Mouse (Mus musculus) neural tube, embryonic 11.5 days (tissue): ENCODE measurements around the gene Itgav. TPM values are rescaled to one million over a fixed set of nuclear protein-coding genes. Genes with fewer than 3 reads are reported as not detected.

ENCODE experiments used
- ATAC-seq: fragments of 200-750 bp; cut with Nextera tagmentation; 2 replicates; pipeline ENCODE4 v1.8.0; 2017; ENCODE audit warnings: moderate number of reproducible peaks, mild to moderate bottlenecking, moderate TSS enrichment, moderate library complexity; ENCODE audit not compliant: insufficient read depth, low FRiP score, low TSS enrichment
- DNase-seq: peaks from one replicate; pipeline ENCODE4 v3.0.0-alpha.2; 2015; ENCODE audit warnings: low spot score
- H3K27ac ChIP-seq: fragments of 300-500 bp; sonication (generic); 2 replicates; pipeline ENCODE4 v1.5.1; 2014; ENCODE audit warnings: low read depth, mild to moderate bottlenecking, low read length
- H3K27me3 ChIP-seq: fragments of 300-500 bp; sonication (generic); 2 replicates; pipeline ENCODE4 v1.6.1; 2014; ENCODE audit warnings: mild to moderate bottlenecking, low read length, mixed read lengths; ENCODE audit not compliant: control insufficient read depth, insufficient read depth
- H3K36me3 ChIP-seq: fragments of 300-500 bp; sonication (generic); 2 replicates; pipeline ENCODE4 v1.6.1; 2014; ENCODE audit warnings: mild to moderate bottlenecking, low read length, moderate library complexity, mixed read lengths; ENCODE audit not compliant: control insufficient read depth, insufficient read depth
- H3K4me1 ChIP-seq: fragments of 300-500 bp; sonication (generic); 2 replicates; pipeline ENCODE4 v1.6.1; 2014; ENCODE audit warnings: low read length, mixed read lengths; ENCODE audit not compliant: control insufficient read depth, insufficient read depth
- H3K4me2 ChIP-seq: fragments of 300-500 bp; sonication (generic); 2 replicates; pipeline ENCODE4 v1.6.1; 2014; ENCODE audit warnings: low read depth, mild to moderate bottlenecking, moderate library complexity
- H3K4me3 ChIP-seq: fragments of 300-500 bp; sonication (generic); 2 replicates; pipeline ENCODE4 v1.5.1; 2014; ENCODE audit warnings: low read depth, low read length
- H3K9ac ChIP-seq: fragments of 300-500 bp; sonication (generic); 2 replicates; pipeline ENCODE4 v1.6.1; 2014; ENCODE audit warnings: mild to moderate bottlenecking, low read length
- H3K9me3 ChIP-seq: fragments of 300-500 bp; sonication (generic); 2 replicates; pipeline ENCODE4 v1.6.1; 2016; ENCODE audit warnings: low read length; ENCODE audit not compliant: control insufficient read depth
- WGBS: fragments of 180-500 bp; shearing (Covaris S2); extraction: QIAGEN DNeasy Blood & Tissue Kit; methylation state at CpG from one replicate; pipeline ENCODE4 v1.1.7; 2014; 5-methylcytosine and 5-hydroxymethylcytosine counted together
- polyA plus RNA-seq: library from polyadenylated mRNA; unstranded; fragments of >200 nt; fragmentation: Nextera tagmentation; extraction: Ambion mirVana; gene quantifications from 2 replicates; pipeline ENCODE4 v1.2.1, GENCODE M21; 2014

Itgav gene
- 46.7 and 55.8 TPM in 2 replicates for polyA plus RNA-seq

DNA sequence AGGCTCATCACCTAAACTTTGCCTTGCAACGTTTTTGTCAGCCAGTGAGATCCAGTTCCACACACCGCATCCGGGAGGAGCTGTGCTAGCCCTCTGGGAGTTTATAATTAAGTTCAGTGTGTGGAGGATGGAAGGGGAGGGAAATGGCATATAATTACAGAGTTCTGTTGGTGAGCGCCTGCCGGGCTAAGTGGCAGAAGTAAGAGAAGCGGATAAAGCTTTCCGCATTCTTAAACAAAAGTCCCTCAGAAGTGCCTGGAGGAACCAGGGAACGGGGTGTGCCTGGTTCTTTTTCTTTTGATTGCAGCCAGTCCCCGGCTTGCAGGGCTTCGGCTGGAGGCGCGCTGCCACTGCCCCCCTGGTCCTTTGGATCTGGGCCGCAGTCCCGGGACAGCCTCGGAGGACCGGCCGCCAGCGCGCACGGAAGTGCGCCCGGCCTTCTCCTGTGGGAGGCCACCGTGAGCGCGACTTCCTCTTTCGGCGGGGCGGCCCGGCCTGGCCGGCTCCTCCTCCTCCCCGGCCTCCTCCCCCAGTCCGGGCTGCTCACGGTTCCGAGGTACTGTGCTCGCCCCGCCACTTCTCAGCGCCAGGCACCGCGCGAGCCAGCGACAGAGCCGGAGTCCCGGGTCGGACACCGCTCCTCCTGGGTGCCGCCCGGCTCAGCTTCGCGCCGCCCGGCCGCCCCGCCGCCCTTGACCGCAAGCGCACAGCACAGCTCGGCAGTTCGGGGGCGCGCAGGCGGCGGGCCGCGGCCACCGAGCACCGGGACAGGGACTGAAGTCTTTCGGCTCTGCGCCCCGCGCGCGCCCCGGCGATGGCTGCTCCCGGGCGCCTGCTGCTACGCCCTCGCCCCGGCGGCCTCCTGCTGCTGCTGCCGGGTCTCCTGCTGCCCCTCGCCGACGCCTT, at the start of gene Itgav:
Itgav (plus strand) TSS at position 477 of the 906 bp plus-strand sequence.
- DNase-seq (peak; percentile 85), ATAC-seq (peak; percentile 95)
- Histone ChIP-seq H3K4me2 (peak within 1 kb of the TSS; percentile 74), H3K4me1 (no peaks in the 10 kb centered on the region), H3K27me3 (no peaks in the 10 kb centered on the region), H3K9ac (peak within 1 kb of the TSS; percentile 91), H3K36me3 (no peaks in the 10 kb centered on the region), H3K27ac (peak within 1 kb of the TSS; percentile 88), H3K9me3 (no peaks in the 10 kb centered on the region), H3K4me3 (peak within 1 kb of the TSS; percentile 73)
- WGBS, result under 1% methylated on average over 59 of the region's 84 CpGs

GRCm38 (mm10) chr2:83674421-83674820, 49.8 kb upstream of the Itgav start:
- 0 out of 2 replicates have a peak, but pooled peaks have one; percentile 7 for ATAC-seq

GRCm38 (mm10) chr2:83674896-83675295, 49.3 kb upstream of the Itgav start:
- ATAC-seq, result no peak

More at GRCm38 (mm10) chr2:83674421-83674820, 49.8 kb upstream of the Itgav start:
- Histone ChIP-seq H3K9me3 (no peaks in the 10 kb centered on the region), H3K9ac (no peak overlapping the region), H3K36me3 (no peaks in the 10 kb centered on the region), H3K27ac (no peak overlapping the region), H3K4me1 (no peaks in the 10 kb centered on the region), H3K27me3 (no peaks in the 10 kb centered on the region), H3K4me2 (no peak overlapping the region), H3K4me3 (no peak overlapping the region)
- WGBS, result 86% methylated on average over 7 of the region's 7 CpGs
- DNase-seq, result no peak

DNA sequence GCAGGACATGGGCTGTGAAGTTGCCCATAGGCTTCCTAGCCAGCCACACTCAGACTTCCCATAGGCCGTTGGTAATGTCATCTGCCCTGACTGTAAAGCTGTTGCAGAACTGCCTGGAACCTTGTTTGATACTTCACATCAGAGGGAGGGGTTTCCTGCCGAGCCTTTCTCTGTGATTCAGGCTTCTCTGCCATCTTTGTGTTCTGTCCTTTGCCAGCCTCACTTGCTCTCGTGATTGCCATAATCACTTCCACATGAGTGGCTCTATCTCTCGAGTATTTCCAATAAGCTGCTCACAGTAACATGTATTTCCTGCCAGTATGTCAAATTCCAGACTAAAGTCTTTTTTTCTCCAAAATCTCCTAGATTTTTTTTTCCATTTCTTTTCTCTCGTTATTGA, 48.5 kb upstream of the Itgav start:
- no peaks in the 10 kb centered on the region for H3K27me3 ChIP-seq
- no peak overlapping the region for H3K4me3 ChIP-seq
- ATAC-seq (no peak), DNase-seq (no peak)
- no peaks in the 10 kb centered on the region for H3K36me3 ChIP-seq
- H3K4me1 ChIP-seq, result no peaks in the 10 kb centered on the region
- no peaks in the 10 kb centered on the region for H3K9me3 ChIP-seq
- H3K9ac ChIP-seq, result no peak overlapping the region
- no peak overlapping the region for H3K4me2 ChIP-seq
- WGBS, result 66% methylated on average over 5 of the region's 5 CpGs
- H3K27ac ChIP-seq, result no peak overlapping the region

More at GRCm38 (mm10) chr2:83674896-83675295, 49.3 kb upstream of the Itgav start:
- no peak overlapping the region for H3K4me3 ChIP-seq
- no peak for DNase-seq
- no peak overlapping the region for H3K27ac ChIP-seq
- no peaks in the 10 kb centered on the region for H3K4me1 ChIP-seq
- H3K36me3 ChIP-seq, result no peaks in the 10 kb centered on the region
- 82% methylated on average over 9 of the region's 9 CpGs for WGBS
- no peak overlapping the region for H3K9ac ChIP-seq
- no peaks in the 10 kb centered on the region for H3K9me3 ChIP-seq
- H3K4me2 ChIP-seq, result no peak overlapping the region
- no peaks in the 10 kb centered on the region for H3K27me3 ChIP-seq

DNA sequence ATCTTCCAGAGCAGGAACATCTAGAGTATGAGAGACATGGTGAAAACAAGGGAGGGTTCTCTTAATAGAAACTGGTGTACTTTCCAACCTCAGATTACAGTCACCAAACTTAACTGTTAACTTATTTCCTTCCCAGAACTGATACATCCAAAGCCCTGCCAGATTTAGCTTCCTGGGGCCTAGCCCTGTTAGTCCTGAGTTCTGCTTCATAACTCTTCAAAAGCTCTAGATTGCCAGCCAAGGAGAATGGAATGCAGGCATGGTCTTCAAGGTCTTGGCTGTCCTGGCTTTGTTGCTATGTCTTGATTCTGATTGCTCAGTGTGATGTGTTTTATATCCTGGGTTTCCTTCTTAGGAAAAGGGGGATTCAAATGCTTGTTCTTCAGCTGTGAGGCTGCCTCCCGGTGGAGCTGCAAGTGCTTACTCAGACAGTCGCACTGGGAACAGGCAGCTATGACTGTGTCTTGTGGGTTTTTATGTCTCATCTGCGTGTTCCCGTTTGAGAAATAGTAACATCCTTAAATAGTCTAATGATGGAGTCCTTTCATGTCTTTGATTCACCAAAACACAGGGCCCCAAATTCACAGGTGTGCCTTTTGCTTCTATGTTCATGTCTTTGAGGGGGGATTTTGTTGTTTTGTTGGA, 47.8 kb upstream of the Itgav start:
- Histone ChIP-seq H3K36me3 (no peaks in the 10 kb centered on the region), H3K9me3 (no peaks in the 10 kb centered on the region), H3K4me2 (no peak overlapping the region), H3K27me3 (no peaks in the 10 kb centered on the region), H3K9ac (no peak overlapping the region), H3K4me3 (no peak overlapping the region), H3K4me1 (no peaks in the 10 kb centered on the region; the same call in 1 of the 2 replicates), H3K27ac (no peak overlapping the region)
- 86% methylated on average over 4 of the region's 4 CpGs for WGBS
- ATAC-seq (no peak), DNase-seq (no peak)

GRCm38 (mm10) chr2:83681332-83681731, 42.9 kb upstream of the Itgav start:
- H3K27ac ChIP-seq, result peak overlapping the region; percentile 39; the same call in 1 of the 2 replicates
- no peaks in the 10 kb centered on the region for H3K36me3 ChIP-seq
- no peak overlapping the region for H3K9ac ChIP-seq
- peak; percentile 51 for ATAC-seq
- no peak overlapping the region for H3K4me3 ChIP-seq
- 62% methylated on average over 8 of the region's 8 CpGs for WGBS
- peak; percentile 22 for DNase-seq
- H3K4me2 ChIP-seq, result no peak overlapping the region
- H3K9me3 ChIP-seq, result no peaks in the 10 kb centered on the region
- H3K27me3 ChIP-seq, result no peaks in the 10 kb centered on the region
- H3K4me1 ChIP-seq, result no peaks in the 10 kb centered on the region; the same call in 1 of the 2 replicates

DNA sequence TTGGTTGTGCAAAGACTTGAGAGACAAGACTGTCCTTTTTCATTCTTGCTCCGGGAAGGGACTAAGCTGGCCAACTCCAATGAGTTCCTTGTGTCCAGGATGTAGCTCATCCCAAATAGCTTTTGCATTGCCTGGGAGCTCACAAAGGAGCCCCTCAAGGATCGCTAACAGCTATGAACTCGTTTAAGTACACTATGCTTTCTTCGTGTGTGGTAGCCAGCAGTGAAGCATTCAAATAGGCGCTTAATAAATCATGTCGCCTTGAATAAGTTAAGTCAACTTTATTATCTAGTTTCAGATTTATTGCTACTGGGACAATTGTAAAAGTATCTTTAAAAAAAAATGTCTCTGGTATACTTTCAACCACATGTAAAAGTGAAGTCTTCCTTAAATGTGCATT, 42.4 kb upstream of the Itgav start:
- WGBS, result 36% methylated on average over 6 of the region's 6 CpGs
- H3K36me3 ChIP-seq, result no peaks in the 10 kb centered on the region

GRCm38 (mm10) chr2:83682282-83682681, 41.9 kb upstream of the Itgav start:
- DNase-seq (peak; percentile 17), ATAC-seq (peak; percentile 16)
- no peaks in the 10 kb centered on the region; the same call in 1 of the 2 replicates for H3K4me1 ChIP-seq
- WGBS, result 37% methylated on average over 8 of the region's 8 CpGs
- H3K4me3 ChIP-seq, result no peak overlapping the region
- no peaks in the 10 kb centered on the region for H3K27me3 ChIP-seq
- H3K9ac ChIP-seq, result no peak overlapping the region
- H3K27ac ChIP-seq, result no peak overlapping the region
- no peaks in the 10 kb centered on the region for H3K36me3 ChIP-seq
- H3K9me3 ChIP-seq, result no peaks in the 10 kb centered on the region
- H3K4me2 ChIP-seq, result no peak overlapping the region

More for the DNA sequence above, 42.4 kb upstream of the Itgav start:
- Histone ChIP-seq H3K27ac (no peak overlapping the region), H3K4me2 (no peak overlapping the region), H3K4me1 (no peaks in the 10 kb centered on the region; the same call in 1 of the 2 replicates), H3K9me3 (no peaks in the 10 kb centered on the region), H3K9ac (no peak overlapping the region), H3K27me3 (no peaks in the 10 kb centered on the region), H3K4me3 (no peak overlapping the region)
- ATAC-seq, result peak; percentile 92
- DNase-seq, result peak; percentile 35
